Mouse (Mus musculus): Measurements from ENCODE around the gene Sqstm1.

- TF ChIP-seq EP300 (IDR thresholded peaks at IDR 0.05; ENCODE audit: insufficient read depth, low read depth, low read length) (no peak), POLR2A (IDR thresholded peaks at IDR 0.05; ENCODE audit: insufficient read depth, low read depth, low read length) (no peak)
These were observed 42.8 kb upstream of the Sqstm1 start for GRCm38 (mm10) chr11:50253393-50253792.
